Mouse (Mus musculus) T-helper 2 cell (primary cell): ENCODE measurements around the gene Dazap1.

Source experiments
- in situ Hi-C: fragments of 300-600 bp; cut with MboI, MseI; formaldehyde crosslinking; loops from one replicate; pipeline ENCODE4 v1.15.1; 2025; ENCODE audit warnings: high pct_unique_total_duplicates

Dazap1 gene

DNA sequence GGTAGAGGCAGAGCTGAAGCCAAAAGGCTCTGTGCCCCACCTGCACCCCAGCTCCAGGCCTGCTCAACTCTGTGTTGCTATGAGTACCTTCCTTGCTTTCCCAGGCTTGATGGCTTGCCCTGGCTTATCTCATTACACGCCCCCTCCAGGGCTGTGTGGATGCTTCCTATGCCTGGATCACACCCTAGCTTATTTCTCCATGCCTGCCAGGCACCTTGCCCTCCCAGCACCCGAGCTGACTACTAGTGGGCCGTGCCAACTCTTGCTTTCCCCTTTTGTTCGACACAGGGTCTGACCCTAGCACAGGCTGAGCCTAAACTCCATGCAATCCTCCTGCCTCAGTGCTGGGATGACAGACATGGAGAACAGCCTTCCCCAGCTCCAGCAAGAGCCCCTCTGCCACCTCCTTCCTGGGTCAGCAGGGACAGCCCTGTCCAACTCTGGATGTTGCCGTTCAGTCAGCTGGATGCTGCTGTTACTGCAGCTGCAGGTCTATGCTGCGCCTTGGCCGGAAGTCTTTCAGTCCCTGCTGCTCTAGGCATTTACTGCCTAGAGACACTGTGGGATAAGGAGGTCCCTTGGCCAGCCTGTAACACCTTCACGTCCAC lies 36.3 kb downstream of the Dazap1 start:
- in situ Hi-C loops = no loop called here

DNA sequence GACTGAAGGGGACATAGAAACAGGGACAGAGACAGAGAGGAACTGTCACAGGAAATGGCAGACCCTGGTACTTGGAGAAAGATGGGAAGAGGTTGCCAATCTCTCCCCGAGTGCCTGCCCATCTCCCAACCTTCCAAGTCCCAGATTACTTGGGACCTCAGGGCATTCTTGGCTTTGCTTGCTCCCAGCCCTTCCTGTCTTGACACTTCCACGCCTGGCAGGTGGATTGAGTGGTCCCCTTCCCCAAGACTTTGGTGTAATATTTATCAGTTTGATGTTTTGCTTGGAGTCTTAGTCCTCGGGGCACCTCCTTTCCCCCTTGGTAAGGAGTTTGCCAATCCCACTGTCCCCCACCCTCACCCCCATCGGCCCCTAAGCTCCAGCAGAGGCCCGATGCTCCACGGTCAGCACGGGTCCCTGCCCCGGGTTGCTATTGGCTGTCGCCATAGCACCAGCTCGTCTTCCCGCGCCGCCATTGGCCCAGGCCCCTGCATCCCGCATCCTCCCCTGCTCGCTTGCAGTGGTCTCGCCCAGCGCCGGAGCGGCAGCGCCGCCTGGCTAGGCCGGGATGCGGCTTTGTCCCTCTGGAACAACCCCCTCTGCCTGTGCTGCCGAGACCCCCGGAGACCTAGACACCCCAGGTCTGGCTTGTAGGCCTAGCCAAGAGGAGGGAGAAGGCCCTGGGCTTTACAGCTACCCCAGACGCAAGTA lies 37.4 kb downstream of the Dazap1 start:
- in situ Hi-C loops = no loop called here

DNA sequence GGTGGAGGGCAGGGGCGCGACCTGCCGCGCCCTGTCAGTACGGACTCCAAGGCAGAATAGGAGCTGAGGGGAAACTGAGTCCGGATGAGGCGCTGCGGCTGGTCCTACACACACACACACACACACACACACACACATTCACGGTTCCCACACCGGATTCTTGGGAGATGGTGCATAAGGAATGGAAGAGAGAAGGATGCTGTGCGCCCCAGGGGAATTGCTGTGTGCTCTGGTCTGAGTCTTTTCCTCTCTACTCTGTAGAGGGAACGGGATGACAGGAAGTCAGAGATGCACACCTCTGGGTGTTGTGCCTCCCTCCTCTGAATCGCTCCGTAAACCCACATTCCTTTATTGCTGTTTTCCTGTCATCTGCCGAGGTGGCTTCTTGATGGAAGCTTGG lies 38.0 kb downstream of the Dazap1 start:
- in situ Hi-C loops = no loop called here

DNA sequence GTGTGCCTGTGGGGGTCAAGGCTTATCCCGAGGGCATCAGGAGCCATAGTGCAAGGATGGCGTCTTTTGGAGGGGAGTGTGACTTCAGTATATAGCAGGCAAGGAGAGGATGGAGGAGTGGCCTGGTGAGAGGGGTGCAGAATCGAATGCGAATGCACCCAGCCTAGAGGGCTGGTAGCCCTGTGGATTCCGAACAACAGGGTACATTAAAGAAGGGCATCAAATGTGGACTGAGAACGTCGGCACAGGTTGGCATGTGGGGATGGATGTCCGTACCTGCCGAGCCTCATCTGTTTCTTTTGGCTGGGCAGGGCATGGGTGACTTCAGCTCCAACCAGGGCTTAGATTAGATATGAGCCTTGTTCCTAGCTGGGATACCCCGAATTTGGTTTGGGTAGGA lies 38.5 kb downstream of the Dazap1 start:
- in situ Hi-C loops = no loop called here

DNA sequence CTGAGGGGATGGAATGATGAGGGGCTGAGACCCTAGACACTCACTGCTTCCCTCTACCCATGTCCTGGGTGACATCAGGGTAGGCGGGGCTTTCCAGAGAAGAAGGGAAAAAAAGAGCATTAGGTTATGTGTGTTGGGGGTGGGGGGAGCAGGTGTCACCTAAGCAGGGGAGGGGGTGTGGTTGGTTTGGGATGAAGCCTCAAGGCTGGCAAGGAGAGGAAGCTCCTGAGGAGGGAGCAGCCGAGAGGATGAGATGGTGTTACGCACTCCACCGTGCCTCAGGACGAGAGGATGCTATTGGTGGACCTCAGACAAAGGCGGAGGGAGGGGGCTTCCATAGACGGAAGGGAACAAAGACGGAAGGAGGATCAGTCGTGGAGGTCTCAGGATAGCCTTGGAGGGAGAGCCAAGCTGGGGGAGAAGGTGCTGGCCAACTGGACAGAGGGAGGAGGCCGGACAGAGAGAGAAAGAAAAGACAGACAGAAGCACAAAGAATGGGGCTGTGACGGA lies 39.4 kb downstream of the Dazap1 start:
- in situ Hi-C loops = no loop called here

DNA sequence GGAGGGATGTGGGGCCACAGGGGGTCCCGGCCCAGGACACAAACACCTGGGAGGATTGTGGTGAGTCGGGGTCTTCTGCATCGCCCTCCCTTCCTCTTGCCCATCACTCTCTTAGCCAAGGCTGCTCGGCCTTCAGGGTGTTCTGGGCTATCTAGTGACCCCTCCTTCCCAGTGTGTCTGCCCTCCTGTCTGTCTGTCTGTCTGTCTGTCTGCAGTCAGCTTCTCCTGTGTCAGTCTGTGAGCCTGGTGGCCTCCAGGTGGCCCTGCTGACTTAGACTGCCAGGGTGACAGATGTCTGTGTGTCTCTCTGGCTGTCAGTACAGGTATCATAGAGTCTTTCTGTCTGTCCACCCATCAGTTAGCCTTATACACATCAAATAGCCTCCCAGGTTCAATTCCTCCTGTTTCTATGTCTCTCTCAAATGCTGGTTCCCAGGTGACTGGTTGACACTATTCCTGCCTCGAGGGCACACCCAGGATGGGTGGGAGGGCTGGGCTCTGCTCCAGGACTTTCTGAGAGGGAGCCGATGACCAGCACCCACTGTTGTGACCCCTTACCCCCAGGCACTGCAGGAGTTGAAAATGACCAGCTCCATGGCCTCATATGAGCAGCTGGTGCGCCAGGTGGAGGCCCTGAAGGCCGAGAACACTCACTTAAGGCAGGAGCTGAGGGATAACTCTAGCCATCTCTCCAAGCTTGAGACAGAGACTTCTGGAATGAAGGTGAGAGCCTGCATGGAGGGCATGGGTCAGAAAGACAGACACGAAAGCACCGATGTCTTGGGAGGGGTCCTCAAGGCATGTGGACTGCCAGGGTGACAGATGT lies 40.2 kb downstream of the Dazap1 start:
- in situ Hi-C loops = no loop called here

DNA sequence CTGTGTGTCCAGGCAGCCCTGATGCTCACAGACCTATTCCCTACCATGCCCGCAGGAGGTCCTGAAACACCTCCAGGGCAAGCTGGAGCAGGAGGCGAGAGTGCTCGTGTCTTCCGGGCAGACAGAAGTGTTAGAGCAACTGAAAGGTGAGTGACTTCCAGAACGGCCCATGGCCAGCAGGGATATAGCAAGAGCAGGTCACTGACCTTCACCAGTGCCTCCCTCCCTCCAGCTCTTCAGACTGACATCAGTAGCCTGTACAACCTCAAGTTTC lies 40.7 kb downstream of the Dazap1 start:
- in situ Hi-C loops = no loop called here

DNA sequence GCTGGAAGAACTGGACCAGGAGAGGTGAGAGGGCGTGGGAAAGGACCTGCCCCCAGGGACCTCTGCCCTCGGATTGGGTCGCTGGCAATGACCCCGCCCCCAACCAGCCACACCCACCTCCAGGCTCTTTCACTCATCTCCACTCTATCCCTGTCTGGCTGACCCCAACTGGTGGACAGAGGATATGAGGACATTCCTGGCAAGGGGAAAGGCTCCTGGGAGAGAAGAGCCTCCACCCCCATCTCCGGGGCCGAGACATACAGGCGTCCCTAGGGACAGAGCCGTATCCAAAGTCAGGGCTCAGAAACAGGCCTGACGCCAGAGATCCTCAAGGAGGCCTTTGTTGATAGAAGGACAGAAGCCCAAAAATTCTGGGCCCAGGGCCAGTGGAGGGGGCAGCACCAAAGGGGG lies 41.2 kb downstream of the Dazap1 start:
- in situ Hi-C loops = no loop called here

DNA sequence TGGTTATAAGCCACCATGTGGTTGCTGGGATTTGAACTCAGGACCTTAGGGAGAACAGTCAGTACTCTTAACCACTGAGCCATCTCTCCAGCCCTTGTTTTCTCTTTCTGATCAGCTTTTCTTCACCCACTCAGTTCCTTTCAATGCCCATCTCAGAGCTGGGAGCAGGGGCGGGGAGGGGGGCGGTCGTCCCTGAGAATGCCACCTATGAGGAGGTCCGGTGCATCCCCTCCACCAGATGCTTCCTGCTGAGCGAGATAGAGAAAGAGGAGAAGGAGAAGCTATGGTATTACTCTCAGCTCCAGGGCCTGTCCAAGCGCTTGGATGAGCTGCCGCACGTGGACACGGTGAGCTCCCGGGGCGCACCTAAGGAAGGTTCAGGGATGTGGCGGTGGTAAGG lies 43.2 kb downstream of the Dazap1 start:
- in situ Hi-C loops = no loop called here

DNA sequence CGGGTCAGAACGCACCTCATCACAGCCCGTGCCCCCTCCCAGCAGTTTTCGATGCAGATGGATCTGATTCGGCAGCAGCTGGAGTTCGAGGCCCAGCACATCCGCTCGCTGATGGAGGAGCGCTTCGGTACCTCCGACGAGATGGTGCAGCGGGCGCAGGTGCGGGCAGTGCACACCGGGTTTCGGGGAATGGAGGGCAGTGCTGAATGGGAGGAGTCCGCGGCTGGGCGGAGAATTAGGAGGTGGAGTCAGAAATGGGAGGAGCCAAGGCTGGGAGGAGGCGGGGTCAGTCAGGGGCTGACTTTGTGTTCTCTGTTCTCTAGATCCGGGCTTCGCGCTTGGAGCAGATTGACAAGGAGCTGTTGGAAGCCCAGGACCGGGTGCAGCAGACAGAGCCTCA lies 43.6 kb downstream of the Dazap1 start:
- in situ Hi-C loops = no loop called here

DNA sequence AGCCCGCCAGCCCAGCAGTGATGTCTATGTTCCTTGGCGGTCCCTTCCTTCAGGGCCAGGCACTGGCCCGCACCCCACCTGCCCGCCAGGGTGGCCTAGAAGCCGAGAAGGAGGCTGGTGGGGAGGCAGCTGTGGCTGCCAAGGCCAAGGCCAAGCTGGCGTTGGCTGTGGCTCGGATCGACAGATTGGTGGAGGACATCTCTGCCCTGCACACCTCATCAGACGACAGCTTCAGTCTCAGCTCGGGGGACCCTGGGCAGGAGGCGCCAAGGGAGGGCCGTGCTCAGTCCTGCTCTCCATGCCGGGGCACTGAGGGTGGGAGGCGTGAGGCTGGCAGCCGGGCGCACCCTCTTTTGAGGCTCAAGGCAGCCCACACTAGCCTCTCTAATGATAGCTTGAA lies 50.3 kb downstream of the Dazap1 start:
- in situ Hi-C loops = no loop called here

DNA sequence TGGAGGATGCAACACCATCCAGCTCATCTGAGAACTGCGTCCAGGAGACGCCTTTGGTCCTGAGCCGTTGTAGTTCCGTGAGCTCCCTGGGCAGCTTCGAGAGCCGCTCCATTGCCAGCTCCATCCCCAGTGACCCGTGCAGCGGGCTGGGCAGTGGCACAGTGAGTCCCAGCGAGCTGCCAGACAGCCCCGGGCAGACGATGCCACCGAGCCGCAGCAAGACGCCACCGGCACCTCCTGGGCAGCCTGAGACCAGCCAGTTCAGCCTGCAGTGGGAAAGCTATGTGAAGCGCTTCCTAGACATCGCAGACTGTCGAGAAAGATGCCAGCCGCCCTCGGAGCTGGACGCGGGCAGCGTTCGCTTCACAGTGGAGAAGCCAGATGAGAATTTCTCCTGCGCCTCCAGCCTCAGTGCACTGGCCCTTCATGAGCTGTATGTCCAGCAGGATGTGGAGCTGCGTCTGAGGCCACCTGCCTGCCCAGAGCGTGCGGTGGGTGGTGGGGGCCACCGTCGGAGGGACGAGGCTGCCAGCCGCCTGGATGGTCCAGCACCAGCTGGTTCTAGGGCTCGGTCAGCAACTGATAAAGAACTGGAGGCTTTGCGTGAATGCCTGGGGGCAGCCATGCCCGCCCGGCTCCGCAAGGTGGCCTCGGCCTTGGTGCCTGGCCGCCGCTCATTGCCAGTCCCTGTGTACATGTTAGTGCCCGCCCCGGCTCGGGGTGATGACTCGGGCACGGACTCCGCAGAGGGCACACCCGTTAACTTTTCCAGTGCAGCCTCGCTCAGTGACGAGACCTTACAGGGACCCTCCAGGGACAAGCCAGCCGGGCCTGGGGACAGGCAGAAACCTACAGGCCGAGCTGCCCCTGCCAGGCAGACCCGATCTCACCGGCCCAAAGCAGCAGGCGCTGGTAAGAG lies 51.6 kb downstream of the Dazap1 start:
- in situ Hi-C loops = no loop called here

DNA sequence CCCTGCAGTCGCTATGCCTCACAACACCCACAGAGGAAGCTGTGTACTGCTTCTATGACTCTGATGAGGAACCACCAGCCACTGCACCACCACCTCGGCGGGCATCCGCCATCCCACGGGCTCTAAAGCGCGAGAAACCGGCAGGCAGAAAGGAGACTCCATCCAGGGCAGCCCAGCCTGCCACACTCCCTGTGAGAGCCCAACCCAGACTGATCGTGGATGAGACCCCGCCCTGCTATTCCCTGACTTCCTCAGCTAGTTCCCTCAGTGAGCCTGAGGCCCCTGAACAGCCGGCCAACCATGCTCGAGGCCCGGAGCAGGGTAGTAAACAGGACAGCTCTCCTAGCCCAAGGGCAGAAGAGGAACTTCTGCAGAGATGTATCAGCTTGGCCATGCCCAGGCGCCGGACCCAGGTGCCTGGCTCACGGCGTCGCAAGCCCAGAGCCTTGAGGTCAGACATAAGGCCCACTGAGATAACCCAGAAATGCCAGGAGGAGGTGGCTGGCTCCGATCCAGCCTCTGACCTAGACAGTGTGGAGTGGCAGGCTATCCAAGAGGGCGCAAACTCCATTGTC lies 52.4 kb downstream of the Dazap1 start:
- in situ Hi-C loops = no loop called here

DNA sequence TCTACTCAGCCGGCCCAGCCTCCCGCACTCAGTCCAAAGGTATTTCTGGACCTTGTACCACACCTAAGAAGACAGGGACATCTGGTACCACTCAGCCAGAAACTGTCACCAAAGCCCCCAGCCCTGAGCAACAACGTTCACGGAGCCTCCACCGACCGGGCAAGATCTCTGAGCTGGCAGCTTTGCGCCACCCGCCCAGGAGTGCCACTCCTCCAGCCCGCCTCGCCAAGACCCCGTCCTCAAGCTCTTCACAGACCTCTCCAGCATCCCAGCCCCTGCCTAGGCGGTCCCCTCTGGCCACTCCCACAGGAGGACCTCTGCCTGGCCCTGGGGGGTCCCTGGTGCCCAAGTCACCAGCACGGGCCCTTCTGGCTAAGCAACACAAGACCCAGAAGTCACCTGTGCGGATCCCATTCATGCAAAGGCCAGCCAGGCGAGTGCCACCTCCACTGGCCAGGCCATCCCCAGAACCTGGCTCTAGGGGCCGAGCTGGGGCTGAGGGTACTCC lies 53.3 kb downstream of the Dazap1 start:
- in situ Hi-C loops = no loop called here

DNA sequence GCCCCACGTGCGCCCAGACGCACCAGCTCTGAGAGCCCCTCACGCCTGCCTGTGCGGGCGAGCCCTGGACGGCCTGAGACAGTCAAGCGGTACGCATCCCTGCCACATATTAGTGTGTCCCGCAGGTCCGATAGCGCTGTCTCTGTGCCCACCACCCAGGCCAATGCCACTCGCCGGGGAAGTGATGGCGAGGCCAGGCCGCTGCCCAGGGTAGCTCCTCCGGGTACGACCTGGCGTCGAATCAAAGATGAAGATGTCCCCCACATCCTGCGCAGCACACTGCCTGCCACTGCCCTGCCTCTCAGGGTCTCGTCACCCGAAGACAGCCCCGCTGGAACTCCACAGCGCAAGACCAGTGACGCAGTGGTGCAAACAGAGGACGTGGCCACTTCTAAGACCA lies 54.0 kb downstream of the Dazap1 start:
- in situ Hi-C loops = no loop called here

DNA sequence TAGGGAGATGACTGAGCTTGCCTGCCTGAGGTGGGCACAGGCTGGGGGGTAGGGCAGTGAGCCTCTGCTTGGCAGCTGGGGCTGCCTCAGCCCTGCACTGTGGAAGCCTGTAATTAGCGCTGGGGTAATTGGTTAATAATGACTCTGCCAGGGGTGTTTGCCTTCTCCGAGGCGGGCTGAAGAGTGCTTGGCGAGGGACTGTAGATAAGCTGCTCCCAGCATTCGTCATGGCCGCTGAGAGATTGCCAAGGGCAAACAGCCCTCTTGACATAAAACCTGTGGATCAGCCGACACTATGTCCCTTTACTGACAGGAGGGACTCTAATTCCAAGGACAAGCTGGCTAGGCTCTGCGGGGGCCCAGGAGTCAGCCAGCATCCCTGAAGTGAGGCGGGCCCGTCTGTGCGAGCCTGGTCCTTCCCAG lies 55.1 kb downstream of the Dazap1 start:
- in situ Hi-C loops = no loop called here

DNA sequence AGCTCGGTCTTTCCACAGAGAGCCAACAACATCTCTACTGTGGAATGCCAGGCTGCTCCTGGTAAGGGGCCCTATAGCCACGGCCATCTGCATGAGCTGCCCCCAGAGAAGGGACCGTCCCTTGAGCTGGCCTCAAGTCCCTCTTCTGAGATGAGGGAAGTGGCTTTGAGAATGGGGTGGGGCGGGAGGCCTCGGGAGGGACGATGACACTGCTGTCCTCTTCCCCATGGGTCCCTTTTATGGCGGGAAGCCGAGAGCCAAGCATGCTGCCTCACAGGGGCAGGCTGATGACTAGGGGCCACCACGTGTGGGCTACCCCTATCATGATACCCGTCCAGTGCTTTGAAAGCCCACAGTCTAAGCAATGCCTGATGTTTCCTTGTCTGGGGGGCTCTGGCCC lies 55.7 kb downstream of the Dazap1 start:
- in situ Hi-C loops = no loop called here

DNA sequence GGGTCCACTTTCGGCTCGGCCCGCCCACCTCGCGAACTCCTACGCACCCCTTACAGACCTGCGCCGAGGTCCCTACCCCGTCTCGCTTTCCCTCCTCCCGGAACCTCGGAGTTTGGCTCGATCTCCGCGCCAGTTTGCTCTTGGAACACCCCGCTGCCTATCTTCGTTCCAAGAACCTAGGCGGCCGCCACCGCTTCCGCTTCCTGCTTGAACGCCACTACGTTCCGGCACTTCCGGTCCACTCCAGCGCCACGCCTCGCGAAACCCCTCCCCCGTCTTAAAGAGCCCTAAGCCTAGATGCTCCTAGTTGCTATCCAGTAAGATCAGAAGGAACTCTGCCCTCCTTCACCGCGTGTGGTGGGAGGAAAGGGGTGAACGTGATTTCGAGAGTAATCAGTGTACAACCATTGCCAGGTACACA lies 59.1 kb downstream of the Dazap1 start, which contains the start of gene 2310011J03Rik:
2310011J03Rik (minus strand) TSS at position 198 of the 421 bp plus-strand sequence.
- in situ Hi-C loops = no loop called here

DNA sequence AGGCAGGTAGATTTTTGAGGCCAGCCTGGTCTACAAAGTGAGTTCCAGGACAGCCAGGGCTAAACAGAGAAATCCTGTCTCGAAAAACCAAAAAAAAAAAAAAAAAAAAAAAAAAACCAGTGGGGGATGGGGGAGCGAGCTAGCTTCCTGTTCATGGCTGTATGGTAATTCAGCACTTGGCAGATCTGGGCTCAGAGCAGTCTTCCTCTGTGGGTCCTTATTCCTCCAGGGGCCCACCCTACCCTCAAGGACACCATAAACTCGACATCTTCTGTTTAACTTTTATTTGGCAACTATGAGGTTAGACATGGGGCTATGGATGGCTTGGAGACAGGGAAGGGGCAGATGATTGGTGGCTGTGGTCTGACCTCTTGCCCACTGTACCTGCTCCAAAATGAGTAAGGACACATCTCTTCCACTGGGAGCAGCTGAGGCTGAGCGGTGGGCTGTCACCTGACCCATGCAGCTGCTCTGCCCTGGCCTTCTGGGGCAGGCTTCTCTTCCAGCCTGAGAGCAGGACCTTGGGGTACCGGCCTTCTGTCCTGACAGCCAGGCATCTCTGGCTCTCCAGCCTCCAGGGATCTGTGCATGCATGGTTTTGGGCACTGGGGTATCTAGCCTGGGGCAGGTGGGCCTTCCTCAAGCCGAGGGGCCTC lies 59.9 kb downstream of the Dazap1 start:
- in situ Hi-C loops = no loop called here
